Mouse (Mus musculus): ENCODE results near the gene Ramp3.

DNA sequence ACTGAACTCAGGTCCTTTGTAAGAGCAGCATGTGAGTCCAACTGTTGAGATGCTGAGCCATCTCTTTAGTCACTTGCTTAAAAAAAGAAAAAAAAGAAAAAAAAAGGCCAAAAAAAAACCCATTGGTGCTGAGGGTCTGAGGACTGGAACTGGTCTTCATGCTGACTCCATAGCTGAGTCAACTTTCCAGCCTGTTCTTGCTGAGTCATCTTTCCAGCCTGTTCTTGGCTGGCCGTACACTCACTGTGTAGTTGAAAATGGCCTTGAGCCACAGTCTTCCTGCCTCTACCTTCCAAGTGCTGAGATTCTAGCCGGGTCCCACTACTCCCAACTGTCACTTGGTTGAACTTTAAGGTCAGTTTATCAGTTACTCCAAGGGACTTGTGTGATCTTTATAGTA is 8.3 kb downstream of the Ramp3 start:
- TF ChIP-seq CTCF (IDR thresholded peaks at IDR 0.05; ENCODE audit: extremely low read depth, insufficient read depth, low read length): no peak
- TF ChIP-seq POLR2A (IDR thresholded peaks at IDR 0.05; ENCODE audit: extremely low read depth, insufficient read depth, low read length): no peak
